Mouse (Mus musculus): Measurements from ENCODE around the gene Olfr73.
"Not testable (repeated sequence)": the region's sequence is repeated elsewhere in the genome, so short reads cannot be mapped to it uniquely, and the experiment has no call there.

Gene Olfr73

DNA sequence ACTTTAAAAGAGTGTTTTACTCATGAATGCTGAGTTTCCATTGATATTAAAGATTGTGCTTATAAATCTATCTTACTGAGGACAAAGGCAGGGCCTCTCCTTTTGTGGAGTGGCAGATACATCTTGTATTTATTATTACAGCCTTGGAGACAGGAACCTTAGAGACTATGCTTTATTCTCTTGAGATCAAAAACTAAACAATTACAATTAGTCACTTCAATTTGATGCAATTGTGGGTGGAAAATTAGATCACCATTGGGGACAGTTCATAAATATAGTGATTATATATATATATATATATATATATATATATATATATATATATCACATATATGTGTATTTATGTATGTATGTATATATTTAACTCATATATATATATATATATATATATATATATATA, at the start of gene Olfr73:
Gene Olfr73 (minus strand): TSS at position 101 of the 400 bp plus-strand sequence.
- no peak for DNase-seq (ENCODE audit: low read depth, low spot score)

DNA sequence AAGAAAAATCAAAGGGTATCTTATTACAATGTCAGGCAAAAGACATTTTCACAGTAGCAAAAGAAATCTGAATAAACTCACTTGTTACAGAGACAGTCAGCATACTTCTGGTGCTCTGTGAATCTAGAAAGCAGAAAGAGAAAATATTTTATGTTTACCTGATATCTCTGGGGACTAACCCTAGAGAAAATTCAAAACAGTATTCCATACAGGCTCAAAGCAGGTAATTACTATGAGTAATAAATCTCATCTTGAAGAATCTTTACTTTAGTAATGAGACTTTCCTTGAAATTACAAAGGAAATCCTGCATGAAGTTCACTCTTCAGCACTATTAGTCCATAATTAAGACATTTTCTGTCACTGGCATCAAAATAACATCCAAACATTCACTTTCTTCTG, 34.2 kb upstream of the Olfr73 start, which contains the start of gene Olfr1163:
Gene Olfr1163 (minus strand): TSS at position 101 of the 400 bp plus-strand sequence.
- no peak for DNase-seq (ENCODE audit: low read depth, low spot score)

DNA sequence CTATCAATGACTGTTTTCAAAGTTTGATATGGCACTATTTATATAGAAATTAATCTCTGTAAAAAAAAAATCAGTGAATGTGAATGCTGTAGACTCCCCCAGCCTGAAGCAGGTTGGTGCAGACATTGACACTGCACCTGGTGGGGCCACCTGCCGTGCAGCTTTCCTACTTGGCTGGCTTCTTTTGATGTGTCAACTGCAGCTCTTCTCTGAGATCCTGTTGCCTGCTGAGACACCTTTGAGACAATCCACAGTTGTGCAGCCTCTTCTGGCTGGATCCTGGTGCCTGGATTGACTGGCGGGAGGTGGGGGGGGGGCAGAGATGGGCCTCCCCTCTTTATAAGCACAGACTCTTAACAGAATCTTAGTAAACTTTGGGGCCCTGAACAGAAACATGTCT, 26.1 kb upstream of the Olfr73 start:
- no peak for DNase-seq (ENCODE audit: low read depth, low spot score)

DNA sequence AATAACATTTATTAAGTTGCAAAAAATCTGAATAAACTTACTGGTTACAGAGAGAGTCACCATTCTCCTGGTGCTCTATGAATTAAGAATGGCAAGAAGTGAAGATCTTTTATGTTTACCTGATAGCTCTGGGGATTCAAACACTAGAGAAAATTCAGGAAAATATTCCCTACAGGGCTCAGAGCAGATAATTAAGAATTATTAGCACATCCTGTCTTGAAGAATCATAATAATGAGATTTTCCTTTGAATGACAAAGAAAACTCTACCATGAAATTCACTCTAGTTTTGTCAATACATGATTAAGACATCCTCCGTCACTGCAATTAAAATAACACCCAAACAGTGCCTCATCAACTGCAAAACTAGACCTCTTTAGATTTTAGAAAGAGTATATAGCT, 13.5 kb upstream of the Olfr73 start, which contains the start of gene Olfr1162:
Gene Olfr1162 (minus strand): TSS at position 101 of the 400 bp plus-strand sequence.
- no peak for DNase-seq (ENCODE audit: low read depth, low spot score)

DNA sequence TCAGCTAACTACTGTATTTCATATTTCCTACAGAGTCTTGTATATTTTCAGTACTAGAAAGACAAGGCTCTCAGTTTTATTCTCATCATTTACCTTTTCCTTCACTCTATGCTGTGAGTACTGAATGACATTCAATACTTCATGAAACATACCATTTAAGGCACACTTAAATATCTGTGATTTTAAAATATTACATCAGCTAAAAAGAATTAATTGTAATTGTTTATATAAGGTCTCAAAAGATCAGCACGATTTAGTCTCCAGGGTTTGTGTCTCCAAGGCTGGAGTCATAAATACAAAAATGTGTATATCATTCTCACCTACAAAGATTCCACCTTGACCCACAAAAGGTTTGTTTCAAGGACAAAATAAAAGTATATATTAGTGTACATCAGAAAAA, 15.0 kb downstream of the Olfr73 start, which contains the start of gene Olfr1161:
Gene Olfr1161 (plus strand): TSS at position 301 of the 400 bp plus-strand sequence.
- DNase-seq (ENCODE audit: low read depth, low spot score) = not testable (repeated sequence)

DNA sequence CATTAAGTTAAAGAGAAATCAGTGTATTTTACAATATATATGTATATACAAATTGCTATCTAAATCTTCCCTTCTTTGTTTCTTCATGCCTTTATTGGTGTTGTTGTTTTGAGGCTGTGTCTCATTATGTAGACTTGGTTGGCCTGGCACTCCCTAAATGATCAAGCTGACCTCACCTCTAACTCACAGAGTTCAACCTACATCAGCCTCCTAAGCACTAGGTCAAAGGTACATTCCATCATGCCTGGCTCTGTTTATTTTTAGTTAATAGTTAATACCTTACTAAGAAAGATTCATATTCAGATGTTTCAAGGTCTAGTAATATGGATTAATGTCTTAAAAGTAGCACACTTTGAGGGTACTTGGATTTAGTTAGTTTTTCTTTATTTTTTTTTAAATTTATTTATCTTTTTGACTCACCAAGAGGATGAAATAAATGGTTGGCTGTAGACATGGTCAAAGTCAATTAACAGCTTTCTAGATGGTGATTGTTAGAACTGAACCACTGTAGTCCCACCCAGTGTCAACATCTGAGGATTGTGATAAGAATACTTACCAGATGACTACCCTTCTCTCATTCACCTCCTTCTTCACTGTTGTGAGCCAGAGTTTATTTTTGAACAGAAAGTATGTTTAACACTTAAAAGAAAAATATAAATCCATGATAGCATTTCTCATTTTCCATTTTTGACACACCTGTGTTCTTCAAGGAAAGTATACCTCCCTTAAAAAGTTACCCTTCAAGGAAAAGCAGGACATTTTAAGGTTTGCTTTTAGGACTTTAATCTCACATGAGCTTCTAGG, 29.8 kb downstream of the Olfr73 start, which contains the start of gene Olfr1160:
Gene Olfr1160 (minus strand): TSS at position 754 of the 804 bp plus-strand sequence.
- DNase-seq (ENCODE audit: low read depth, low spot score) = no peak

DNA sequence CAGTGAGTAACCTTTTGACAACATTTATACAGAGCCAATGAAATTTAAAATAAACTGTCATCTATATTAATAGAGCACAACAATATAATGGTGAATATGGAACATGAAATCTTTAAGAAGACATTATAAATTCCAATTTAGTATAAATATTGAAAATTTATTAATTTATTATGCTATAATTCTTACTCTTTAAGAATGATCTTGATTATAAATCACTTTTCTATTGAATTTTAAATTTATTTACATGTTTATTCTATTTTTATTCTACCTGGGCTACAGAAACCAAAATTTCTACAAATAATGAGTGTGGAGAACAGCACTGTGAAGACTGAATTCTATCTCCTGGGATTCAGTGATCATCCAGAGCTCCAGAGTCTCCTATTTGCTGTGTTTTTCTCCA, 47.7 kb downstream of the Olfr73 start, which contains the start of gene Olfr1158:
Gene Olfr1158 (plus strand): TSS at position 301 of the 400 bp plus-strand sequence.
- no peak for DNase-seq (ENCODE audit: low read depth, low spot score)

All from brain, embryonic 18.5 days (tissue).